Mouse (Mus musculus): ENCODE measurements at regions not wholly inside any gene's neighbourhood (a gene's known extent, or its start where the extent isn't known, plus 50 kb on each side); places are given as distances from the start of the nearest gene placed in this dataset.

GRCm38 (mm10) chr1:42472495-42473230, 222.9 kb upstream of the Pou3f3 start:
- H3K27me3 ChIP-seq (ENCODE audit: control insufficient read depth, insufficient read depth, insufficient read length) = no peaks in the 10 kb centered on the region
- H3ac ChIP-seq (ENCODE audit: control insufficient read depth, insufficient read length) = no peak overlapping the region
- H3K36me3 ChIP-seq (ENCODE audit: control insufficient read depth, insufficient read depth) = no peaks in the 10 kb centered on the region
- TF ChIP-seq TCF12 (IDR thresholded peaks at IDR 0.05; ENCODE audit: insufficient read depth, poor library complexity, severe bottlenecking) = no peak
- TF ChIP-seq POLR2A (IDR thresholded peaks at IDR 0.05; ENCODE audit: insufficient read length, low read depth) = no peak
- no peak for TF ChIP-seq REST (IDR thresholded peaks at IDR 0.05; ENCODE audit: insufficient read depth, insufficient read length)
- no peak for TF ChIP-seq POLR2AphosphoS2 (IDR thresholded peaks at IDR 0.05; ENCODE audit: insufficient read length, low read depth)
- H3K4me2 ChIP-seq (ENCODE audit: low read depth) = no peak overlapping the region
- H3K79me2 ChIP-seq (ENCODE audit: control insufficient read depth, insufficient read depth) = no peaks in the 10 kb centered on the region
- H3K4me3 ChIP-seq = no peak overlapping the region

GRCm38 (mm10) chr1:42474197-42474596, 221.4 kb upstream of the Pou3f3 start:
- H3K4me3 ChIP-seq = no peak overlapping the region
- no peaks in the 10 kb centered on the region for H3K36me3 ChIP-seq (ENCODE audit: control insufficient read depth, insufficient read depth)
- H3K79me2 ChIP-seq (ENCODE audit: control insufficient read depth, insufficient read depth) = no peaks in the 10 kb centered on the region
- TF ChIP-seq MAX (IDR thresholded peaks at IDR 0.05; ENCODE audit: low read depth) = no peak
- TF ChIP-seq CEBPB (IDR thresholded peaks at IDR 0.05; ENCODE audit: insufficient read depth, poor library complexity, severe bottlenecking) = no peak
- TF ChIP-seq POLR2A (IDR thresholded peaks at IDR 0.05; ENCODE audit: insufficient read length, low read depth) = no peak
- no peak for TF ChIP-seq MYOG (IDR thresholded peaks at IDR 0.05; ENCODE audit: control insufficient read depth in 1 of 3, insufficient read depth in 1 of 3, insufficient read length in 2 of 3, low read depth in 2 of 3)
- TF ChIP-seq MYOD1 (IDR thresholded peaks at IDR 0.05; ENCODE audit: control insufficient read depth in 1 of 3, insufficient read length in 2 of 3, low read depth in 2 of 3) = no peak
- no peak for TF ChIP-seq USF1 (IDR thresholded peaks at IDR 0.05; ENCODE audit: low read depth)
- no peak for TF ChIP-seq E2F4 (IDR thresholded peaks at IDR 0.05; ENCODE audit: insufficient read depth)
- no peak for TF ChIP-seq TCF3 (IDR thresholded peaks at IDR 0.05; ENCODE audit: insufficient read length, low read depth)
- TF ChIP-seq TCF12 (IDR thresholded peaks at IDR 0.05; ENCODE audit: insufficient read depth, poor library complexity, severe bottlenecking) = no peak
- TF ChIP-seq SRF (IDR thresholded peaks at IDR 0.05; ENCODE audit: control insufficient read depth, insufficient read length, low read depth) = no peak
- no peak for TF ChIP-seq POLR2AphosphoS2 (IDR thresholded peaks at IDR 0.05; ENCODE audit: insufficient read length, low read depth)
- no peak for TF ChIP-seq REST (IDR thresholded peaks at IDR 0.05; ENCODE audit: insufficient read depth, insufficient read length)
- H3K27me3 ChIP-seq (ENCODE audit: control insufficient read depth, insufficient read depth, insufficient read length) = no peaks in the 10 kb centered on the region
- no peak overlapping the region for H3ac ChIP-seq (ENCODE audit: control insufficient read depth, insufficient read length)
- H3K4me2 ChIP-seq (ENCODE audit: low read depth) = no peak overlapping the region

- H3K36me3 ChIP-seq (ENCODE audit: control insufficient read depth, insufficient read depth) = no peaks in the 10 kb centered on the region
- H3ac ChIP-seq (ENCODE audit: control insufficient read depth, insufficient read length) = no peak overlapping the region
- H3K27me3 ChIP-seq (ENCODE audit: control insufficient read depth, insufficient read depth, insufficient read length) = no peaks in the 10 kb centered on the region
- H3K79me2 ChIP-seq (ENCODE audit: control insufficient read depth, insufficient read depth) = no peaks in the 10 kb centered on the region
- no peak overlapping the region for H3K4me2 ChIP-seq (ENCODE audit: low read depth)
- no peak overlapping the region for H3K4me3 ChIP-seq
- TF ChIP-seq SRF (IDR thresholded peaks at IDR 0.05; ENCODE audit: control insufficient read depth, insufficient read length, low read depth) = no peak
- TF ChIP-seq CEBPB (IDR thresholded peaks at IDR 0.05; ENCODE audit: insufficient read depth, poor library complexity, severe bottlenecking) = no peak
- no peak for TF ChIP-seq E2F4 (IDR thresholded peaks at IDR 0.05; ENCODE audit: insufficient read depth)
- no peak for TF ChIP-seq MYOG (IDR thresholded peaks at IDR 0.05; ENCODE audit: control insufficient read depth in 1 of 3, insufficient read depth in 1 of 3, insufficient read length in 2 of 3, low read depth in 2 of 3)
- no peak for TF ChIP-seq TCF3 (IDR thresholded peaks at IDR 0.05; ENCODE audit: insufficient read length, low read depth)
- TF ChIP-seq TCF12 (IDR thresholded peaks at IDR 0.05; ENCODE audit: insufficient read depth, poor library complexity, severe bottlenecking) = no peak
- no peak for TF ChIP-seq MAX (IDR thresholded peaks at IDR 0.05; ENCODE audit: low read depth)
- TF ChIP-seq POLR2AphosphoS2 (IDR thresholded peaks at IDR 0.05; ENCODE audit: insufficient read length, low read depth) = no peak
- no peak for TF ChIP-seq USF1 (IDR thresholded peaks at IDR 0.05; ENCODE audit: low read depth)
- no peak for TF ChIP-seq MYOD1 (IDR thresholded peaks at IDR 0.05; ENCODE audit: control insufficient read depth in 1 of 3, insufficient read length in 2 of 3, low read depth in 2 of 3)
- no peak for TF ChIP-seq POLR2A (IDR thresholded peaks at IDR 0.05; ENCODE audit: insufficient read length, low read depth)
- TF ChIP-seq REST (IDR thresholded peaks at IDR 0.05; ENCODE audit: insufficient read depth, insufficient read length) = no peak
Observed at GRCm38 (mm10) chr1:42474831-42475230, 220.7 kb upstream of the Pou3f3 start.

GRCm38 (mm10) chr1:42475629-42476028, 219.9 kb upstream of the Pou3f3 start:
- Histone ChIP-seq H3K79me2 (ENCODE audit: control insufficient read depth, insufficient read depth) (no peaks in the 10 kb centered on the region), H3K36me3 (ENCODE audit: control insufficient read depth, insufficient read depth) (no peaks in the 10 kb centered on the region), H3ac (ENCODE audit: control insufficient read depth, insufficient read length) (no peak overlapping the region), H3K4me2 (ENCODE audit: low read depth) (no peak overlapping the region), H3K27me3 (ENCODE audit: control insufficient read depth, insufficient read depth, insufficient read length) (no peaks in the 10 kb centered on the region), H3K4me3 (no peak overlapping the region)
- TF ChIP-seq E2F4 (IDR thresholded peaks at IDR 0.05; ENCODE audit: insufficient read depth) = no peak
- TF ChIP-seq POLR2AphosphoS2 (IDR thresholded peaks at IDR 0.05; ENCODE audit: insufficient read length, low read depth) = no peak
- TF ChIP-seq TCF12 (IDR thresholded peaks at IDR 0.05; ENCODE audit: insufficient read depth, poor library complexity, severe bottlenecking) = no peak
- no peak for TF ChIP-seq MYOD1 (IDR thresholded peaks at IDR 0.05; ENCODE audit: control insufficient read depth in 1 of 3, insufficient read length in 2 of 3, low read depth in 2 of 3)
- TF ChIP-seq REST (IDR thresholded peaks at IDR 0.05; ENCODE audit: insufficient read depth, insufficient read length) = no peak
- TF ChIP-seq SRF (IDR thresholded peaks at IDR 0.05; ENCODE audit: control insufficient read depth, insufficient read length, low read depth) = no peak
- TF ChIP-seq USF1 (IDR thresholded peaks at IDR 0.05; ENCODE audit: low read depth) = no peak
- no peak for TF ChIP-seq POLR2A (IDR thresholded peaks at IDR 0.05; ENCODE audit: insufficient read length, low read depth)
- no peak for TF ChIP-seq MYOG (IDR thresholded peaks at IDR 0.05; ENCODE audit: control insufficient read depth in 1 of 3, insufficient read depth in 1 of 3, insufficient read length in 2 of 3, low read depth in 2 of 3)
- TF ChIP-seq TCF3 (IDR thresholded peaks at IDR 0.05; ENCODE audit: insufficient read length, low read depth) = no peak
- no peak for TF ChIP-seq MAX (IDR thresholded peaks at IDR 0.05; ENCODE audit: low read depth)
- TF ChIP-seq CEBPB (IDR thresholded peaks at IDR 0.05; ENCODE audit: insufficient read depth, poor library complexity, severe bottlenecking) = no peak
